Mouse (Mus musculus) erythroblast, embryonic 14.5 days (primary cell): ENCODE data around the gene Trim15.

ENCODE experiments used
- GATA1 ChIP-seq: IDR thresholded peaks from 2 replicates; pipeline ENCODE4 v1.6.1; 2012; ENCODE audit warnings: low read length, inconsistent platforms, mixed read lengths
- TAL1 ChIP-seq: IDR thresholded peaks from 3 replicates; pipeline ENCODE4 v1.6.1; 2012; ENCODE audit warnings: low read length, inconsistent platforms, mixed read lengths

- TF ChIP-seq GATA1, result no peak
- TF ChIP-seq TAL1, result no peak
Measured at GRCm38 (mm10) chr17:36858181-36858580, 8.8 kb downstream of the Trim15 start.
